In genomic region chrX:140341656-140342392, GRCm38 (mm10) we compare ENCODE assay signal across 9 mouse cellular contexts. TPM values are rescaled to one million over a fixed set of nuclear protein-coding genes. Genes with fewer than 3 reads are reported as not detected.
DNase-seq lines count a peak whose midpoint lies in the region; ATAC-seq lines count a peak whose summit lies in the region.
"Had no signal": no experiment of that assay in that cellular context is flagged by ENCODE, and none has a peak within 500 bp of the region (broad histone marks: within the 10 kb centered on the region; RNA-seq: fewer than 3 reads in every experiment).

Gene Frmpd3, plus strand, starts transcription at chrX:140342263.

- no peak for ATAC-seq in heart, embryonic 12.5 days (ENCODE audit: insufficient number of reproducible peaks, low FRiP score)
- 0 out of 2 replicates have a peak, but pooled peaks have one; percentile 11 for ATAC-seq in embryonic facial prominence, embryonic 15.5 days (ENCODE audit: insufficient number of reproducible peaks, low FRiP score, low TSS enrichment, low read depth)
- peak; percentile 92 for ATAC-seq in midbrain, embryonic 16.5 days
- ATAC-seq in megakaryocyte progenitor cell, adult 5-6 weeks (replicated peaks; ENCODE audit: poor library complexity): no peak
- ATAC-seq: Patski had no signal

- no peak within 1 kb of the TSS for H3K27ac ChIP-seq in heart, embryonic 12.5 days (ENCODE audit: poor library complexity, severe bottlenecking)
- no peak within 1 kb of the TSS for H3K27ac ChIP-seq in embryonic facial prominence, embryonic 15.5 days (replicated peaks)
- peak within 1 kb of the TSS; percentile 1 for H3K27ac ChIP-seq in midbrain, embryonic 16.5 days (ENCODE audit: low read length)

- no peaks in the 10 kb centered on the region for H3K4me1 ChIP-seq in heart, embryonic 12.5 days (replicated peaks)
- peaks cover 3% of the 10 kb centered on the region; the same call in 1 of the 2 replicates for H3K4me1 ChIP-seq in embryonic facial prominence, embryonic 15.5 days
- H3K4me1 ChIP-seq in midbrain, embryonic 16.5 days (ENCODE audit: control insufficient read depth, insufficient read depth, low read length): no peaks in the 10 kb centered on the region

- H3K27me3 ChIP-seq in heart, embryonic 12.5 days (replicated peaks): peaks cover 40% of the 10 kb centered on the region
- peaks cover 27% of the 10 kb centered on the region for H3K27me3 ChIP-seq in embryonic facial prominence, embryonic 15.5 days
- peaks cover 14% of the 10 kb centered on the region for H3K27me3 ChIP-seq in midbrain, embryonic 16.5 days (ENCODE audit: control insufficient read depth, insufficient read depth, low read depth, low read length)

- H3K4me2 ChIP-seq in heart, embryonic 12.5 days: peak within 1 kb of the TSS; percentile 89
- H3K4me2 ChIP-seq in embryonic facial prominence, embryonic 15.5 days (replicated peaks): peak within 1 kb of the TSS; percentile 65
- peak within 1 kb of the TSS; percentile 65 for H3K4me2 ChIP-seq in midbrain, embryonic 16.5 days (ENCODE audit: low read length)

- H3K4me3 ChIP-seq in heart, embryonic 12.5 days: peak within 1 kb of the TSS; percentile 45
- peak within 1 kb of the TSS; percentile 40 for H3K4me3 ChIP-seq in embryonic facial prominence, embryonic 15.5 days (replicated peaks)
- H3K4me3 ChIP-seq in midbrain, embryonic 16.5 days (ENCODE audit: low read depth, low read length): peak within 1 kb of the TSS; percentile 44

- DNase-seq in heart, postnatal 25 days (ENCODE audit: low spot score): no peak
- DNase-seq in Muller cell, postnatal 12 days (ENCODE audit: inconsistent ontology term): peak; percentile 18
- peak; percentile 5 to 26 for DNase-seq in kidney, postnatal 36 days
- no peak for DNase-seq in T-cell, adult 2 months (ENCODE audit: low spot score)

- no peaks in the 10 kb centered on the region for H3K36me3 ChIP-seq in heart, embryonic 12.5 days
- H3K36me3 ChIP-seq in embryonic facial prominence, embryonic 15.5 days: no peaks in the 10 kb centered on the region
- no peaks in the 10 kb centered on the region for H3K36me3 ChIP-seq in midbrain, embryonic 16.5 days (ENCODE audit: control insufficient read depth, insufficient read depth, low read length)

- 20% methylated on average over 21 of the region's 24 CpGs for WGBS in heart, embryonic 12.5 days
- 25% methylated on average over 21 of the region's 24 CpGs for WGBS in embryonic facial prominence, embryonic 15.5 days
- 14% methylated on average over 24 of the region's 24 CpGs for WGBS in midbrain, embryonic 16.5 days

- H3K9ac ChIP-seq in heart, embryonic 12.5 days: peak within 1 kb of the TSS; percentile 36
- no peak within 1 kb of the TSS for H3K9ac ChIP-seq in embryonic facial prominence, embryonic 15.5 days
- peak within 1 kb of the TSS; percentile 66 for H3K9ac ChIP-seq in midbrain, embryonic 16.5 days (ENCODE audit: low read depth, low read length)

- intact Hi-C loops in heart, postnatal 25 days (cut with DNase I): no loop called here

- H3K9me3 ChIP-seq in heart, embryonic 12.5 days (replicated peaks): no peaks in the 10 kb centered on the region
- no peaks in the 10 kb centered on the region for H3K9me3 ChIP-seq in embryonic facial prominence, embryonic 15.5 days (replicated peaks)
- H3K9me3 ChIP-seq in midbrain, embryonic 16.5 days (replicated peaks; ENCODE audit: control insufficient read depth, low read length, poor library complexity, severe bottlenecking): no peaks in the 10 kb centered on the region

RNA-seq across cellular contexts. Expression of gene Frmpd3, which starts in this region (rescaled TPM):
- 0.04 and 0.06 TPM in 2 replicates for polyA plus RNA-seq in heart, embryonic 12.5 days (2016; fragmentation: Nextera tagmentation; extraction: Ambion mirVana)
- under 1 TPM in 1 of 2 experiments, not detected in 1; 0.03 TPM for total RNA-seq in heart, postnatal 25 days (2021)
- 0.11 and 0.33 TPM in 2 replicates for polyA plus RNA-seq in embryonic facial prominence, embryonic 15.5 days (2015; fragmentation: Nextera tagmentation; extraction: Ambion mirVana)
- 3.6 and 5.2 TPM in 2 replicates for polyA plus RNA-seq in midbrain, embryonic 16.5 days (2015; fragmentation: Nextera tagmentation; extraction: Ambion mirVana)
- total RNA-seq in megakaryocyte progenitor cell, adult 5-6 weeks (2015): not detected in 2 replicates
- not detected in 2 replicates for total RNA-seq in megakaryocyte progenitor cell, adult 5-6 weeks (2017)

Comparison
In these comparisons a context has a peak if more than half of its experiments do, and no peak if none do; other contexts are left out.
1. Peak in ATAC-seq, H3K4me3 ChIP-seq and H3K4me2 ChIP-seq in embryonic facial prominence, embryonic 15.5 days; RNA of the gene not detected or under 1 TPM.
2. DNase-seq: peak in Muller cell, postnatal 12 days (single experiment) and kidney, postnatal 36 days (2 of 2); none in heart, postnatal 25 days (single experiment) and T-cell, adult 2 months (single experiment).
3. Peak in every context shown above with its lines, with median percentiles within 50 percentile points of each other: H3K4me2 ChIP-seq and H3K4me3 ChIP-seq.